Mouse (Mus musculus): ENCODE data around the gene Actr10.

The Actr10 gene

GRCm38 (mm10) chr12:70968141-70968790, 30.6 kb downstream of the Actr10 start:
- peak; percentile 86 to 87 for DNase-seq

- DNase-seq, result peak; percentile 90 to 92
Measured at GRCm38 (mm10) chr12:70968791-70969307, 31.2 kb downstream of the Actr10 start.

DNA sequence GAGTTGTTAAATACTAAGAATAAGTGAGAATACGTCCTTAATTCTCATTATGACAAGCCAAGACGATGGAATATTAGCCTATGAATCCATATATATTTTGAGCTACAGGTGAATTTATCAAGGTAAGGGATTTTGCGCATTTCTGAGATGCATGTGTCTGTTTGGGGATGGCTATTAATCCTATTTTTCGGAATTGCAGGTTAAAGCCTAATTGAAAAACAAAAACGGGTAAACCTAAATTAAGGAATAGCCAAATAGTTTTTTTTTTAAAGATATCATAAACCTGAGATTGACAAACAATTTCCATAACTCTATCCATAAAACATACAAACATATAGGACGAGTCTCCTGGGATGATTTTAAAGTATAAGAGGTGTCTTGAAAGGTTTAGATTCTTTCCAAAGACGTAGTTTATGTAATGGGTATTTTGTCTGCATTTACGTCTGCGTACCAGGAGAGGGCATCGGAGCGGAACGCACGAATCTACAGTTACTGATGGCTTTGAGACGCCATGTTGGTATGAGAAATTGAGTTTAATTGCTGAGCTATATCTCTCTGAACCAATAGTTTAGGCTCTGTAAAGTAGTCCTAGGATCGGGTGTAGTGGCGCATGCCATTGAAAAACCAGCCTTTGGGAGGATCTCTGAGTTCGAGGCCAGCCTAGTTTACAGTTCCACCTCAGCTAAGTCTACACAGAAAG, 32.0 kb downstream of the Actr10 start:
- peak; percentile 64 for DNase-seq

DNA sequence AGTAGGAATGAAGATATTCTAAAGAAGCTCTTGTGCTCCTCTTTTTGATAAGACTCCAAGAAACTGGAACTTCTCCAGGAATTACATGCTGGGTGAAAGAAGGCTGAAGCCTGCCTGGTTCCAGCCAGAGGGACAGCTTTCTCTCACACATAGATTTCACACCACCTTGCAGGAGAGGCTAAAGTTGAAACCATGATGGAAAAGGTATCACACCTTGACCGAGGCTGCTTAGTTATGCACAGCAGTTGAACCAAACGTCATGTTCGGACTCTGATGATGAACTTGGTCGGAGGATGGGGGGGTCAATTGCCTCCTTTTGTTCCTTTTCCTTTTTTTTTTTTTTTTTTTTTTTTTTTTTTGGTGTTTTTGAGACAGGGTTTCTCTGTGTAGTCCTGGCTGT, 36.2 kb downstream of the Actr10 start:
- no peak for DNase-seq

DNA sequence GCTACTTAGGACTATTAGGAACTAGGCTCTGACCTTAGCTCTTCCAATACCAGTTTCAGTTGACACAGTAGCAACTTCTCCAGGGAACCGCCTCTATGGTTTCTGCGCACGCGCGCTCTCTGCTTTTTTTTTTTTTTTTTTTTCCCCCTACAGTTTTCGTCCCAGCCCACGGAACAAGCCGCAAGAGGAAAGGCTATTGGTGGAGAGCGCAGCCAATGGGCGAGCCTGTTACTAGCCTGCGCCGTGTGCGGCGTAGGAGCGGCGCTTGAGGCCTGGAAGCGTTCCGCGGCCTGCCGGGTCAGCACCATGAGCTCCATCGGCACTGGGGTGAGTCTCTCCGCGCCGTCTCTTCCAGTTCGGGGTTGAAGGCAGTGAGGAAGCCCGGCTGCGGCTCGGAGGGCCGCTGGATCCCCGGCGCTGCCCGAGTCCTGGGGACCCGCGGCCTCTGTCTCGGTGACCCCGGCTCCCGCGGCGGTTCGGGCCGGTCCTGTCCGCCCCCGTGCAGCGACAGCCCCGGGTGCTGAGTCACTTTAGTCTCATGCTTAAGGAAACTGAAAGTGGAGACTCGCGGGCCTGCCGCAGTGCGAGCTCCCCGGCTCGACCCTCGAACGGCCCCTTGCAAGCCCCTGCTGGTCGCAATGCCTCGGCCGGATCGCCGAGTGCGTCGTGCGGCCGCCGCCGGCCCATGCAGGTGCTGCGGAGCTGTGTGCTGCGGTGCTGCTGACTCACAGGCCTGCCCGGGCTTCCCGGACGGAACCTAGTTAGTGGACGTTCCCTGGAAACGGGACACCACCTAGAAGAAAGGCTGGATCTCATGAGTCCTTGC, 37.0 kb downstream of the Actr10 start, which contains the start of gene Psma3:
Gene Psma3 (plus strand): TSS at position 181 of the 826 bp plus-strand sequence.
- peak; percentile 93 to 95 for DNase-seq

DNA sequence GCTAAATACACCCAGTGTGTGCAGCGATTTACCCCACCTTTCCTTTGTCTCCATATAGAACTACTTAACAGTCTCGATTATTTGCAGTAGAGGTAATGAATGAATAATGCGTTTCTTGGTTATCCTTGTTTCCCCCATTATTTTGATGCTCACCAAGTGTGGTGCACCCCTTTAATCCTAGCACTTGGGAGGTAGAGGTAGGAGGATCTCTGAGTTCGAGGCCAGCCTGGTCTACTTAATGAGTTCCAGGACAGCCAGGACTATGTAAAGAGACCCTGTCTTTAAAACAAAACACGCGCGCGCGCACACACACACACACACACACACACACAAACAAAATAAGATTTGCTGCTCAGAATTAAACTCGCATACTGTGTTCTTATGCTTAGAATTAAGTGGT, 37.7 kb downstream of the Actr10 start:
- peak in 1 of 2 experiments; percentile 12 for DNase-seq

- DNase-seq, result no peak
Measured at GRCm38 (mm10) chr12:70975891-70976290, 38.2 kb downstream of the Actr10 start.

DNA sequence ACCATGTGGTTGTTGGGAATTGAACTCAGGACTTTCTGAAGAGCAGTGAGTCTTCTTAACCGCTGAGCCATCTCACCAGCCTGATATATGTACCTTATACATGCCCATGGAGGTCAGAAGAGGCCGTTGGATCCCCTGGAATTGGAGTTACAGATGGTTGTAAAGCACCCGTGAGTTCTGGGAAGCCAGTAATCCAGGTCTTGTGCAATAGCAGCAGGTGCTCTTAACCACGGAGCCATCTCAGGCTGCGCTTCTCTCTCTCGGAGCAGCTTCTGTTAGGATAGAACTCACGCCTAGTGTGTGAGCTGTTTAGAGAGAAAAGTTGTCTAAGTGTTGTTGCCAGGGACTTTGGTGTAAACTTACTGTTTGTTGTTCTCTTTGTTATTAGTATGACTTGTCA, 40.7 kb downstream of the Actr10 start:
- no peak for DNase-seq

DNA sequence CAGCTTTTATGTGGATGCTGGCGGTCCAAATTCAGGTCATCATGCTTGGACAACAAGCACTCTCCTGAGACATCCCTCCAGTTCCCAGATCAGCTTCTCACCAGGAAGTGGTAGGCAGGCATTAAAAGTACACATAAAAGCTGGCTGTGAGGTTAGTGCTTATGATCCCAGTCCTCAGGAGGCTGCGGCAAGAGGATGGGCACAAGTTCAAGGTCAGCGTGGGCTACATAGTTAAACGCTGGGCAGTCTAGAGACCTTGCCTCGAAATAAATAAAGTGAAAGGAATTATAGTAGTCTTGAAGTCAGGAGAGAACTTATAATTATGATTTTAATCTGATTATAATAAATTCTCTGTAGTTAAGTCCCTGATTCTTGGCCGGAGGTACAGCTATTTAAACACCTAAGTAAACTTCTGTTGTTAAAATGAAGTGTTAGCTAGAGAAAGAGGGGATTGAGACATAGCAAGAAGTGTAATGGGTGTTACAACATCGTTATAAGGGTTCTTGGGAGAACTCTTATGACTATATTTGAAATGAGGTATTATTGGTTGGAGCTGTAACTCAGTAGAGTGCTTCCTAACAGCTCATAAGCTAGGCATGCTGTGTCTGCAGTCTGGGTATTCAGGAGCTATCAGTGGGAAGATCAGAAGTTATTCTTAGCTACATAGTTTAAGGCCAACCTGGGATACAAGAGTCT, 47.3 kb downstream of the Actr10 start:
- no peak for DNase-seq

GRCm38 (mm10) chr12:70997225-70997624, 59.6 kb downstream of the Actr10 start:
- DNase-seq, result no peak

- DNase-seq, result peak; percentile 84 to 87
Measured at GRCm38 (mm10) chr12:70999423-70999903, 61.8 kb downstream of the Actr10 start.

GRCm38 (mm10) chr12:71000344-71000743, 62.7 kb downstream of the Actr10 start:
- no peak for DNase-seq

- peak; percentile 33 to 73 for DNase-seq
Measured at GRCm38 (mm10) chr12:71001456-71001855, 63.8 kb downstream of the Actr10 start.

DNA sequence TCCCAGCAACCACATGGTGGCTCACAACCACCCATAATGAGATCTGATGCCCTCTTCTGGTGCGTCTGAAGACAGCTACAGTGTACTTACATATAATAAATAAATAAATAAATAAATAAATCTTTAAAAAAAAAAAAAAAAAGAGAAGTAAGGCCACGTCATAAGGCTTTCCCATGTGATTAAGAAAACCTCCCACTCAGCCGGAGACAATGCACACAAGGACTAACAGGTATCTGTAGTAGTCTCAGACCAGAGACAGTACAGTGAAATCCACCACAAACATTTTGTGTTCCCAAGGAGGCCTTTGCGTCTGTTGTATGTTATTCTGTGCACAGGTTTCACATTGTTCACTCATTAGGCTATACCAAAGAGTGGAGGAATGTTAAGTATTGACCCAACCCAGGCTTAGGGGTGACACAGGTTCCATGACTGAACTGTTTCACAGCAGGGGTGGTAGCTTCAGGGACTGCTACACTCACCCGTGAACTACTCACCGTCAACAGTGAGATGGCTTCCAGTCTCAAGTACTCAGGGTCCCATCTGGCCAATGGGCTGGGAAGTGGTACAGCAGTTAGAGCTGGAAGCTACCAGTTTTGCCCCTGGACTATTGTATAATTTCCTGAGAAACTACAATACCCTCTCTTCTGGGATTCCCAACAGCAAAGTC, 66.2 kb downstream of the Actr10 start:
- DNase-seq, result no peak

DNA sequence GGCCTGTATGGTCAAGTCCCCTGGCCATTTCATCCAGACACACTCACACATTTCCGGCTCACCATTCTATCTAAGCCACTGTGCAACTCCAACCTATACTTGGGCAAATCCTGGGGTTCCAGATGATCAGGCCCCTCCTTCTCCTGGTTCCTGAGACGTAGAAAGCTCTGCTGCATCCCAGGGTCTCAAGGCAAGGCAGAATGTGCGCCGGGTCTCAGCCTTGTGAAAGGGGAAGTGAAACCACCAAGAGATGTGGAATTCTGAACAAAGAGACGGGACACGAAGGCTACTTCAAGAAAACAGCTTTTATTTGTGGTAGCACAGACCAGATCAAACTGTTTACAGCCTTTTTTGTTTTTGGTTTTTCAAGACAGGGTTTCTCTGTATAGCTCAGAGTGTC, 68.5 kb downstream of the Actr10 start:
- DNase-seq, result no peak

GRCm38 (mm10) chr12:71006901-71007300, 69.2 kb downstream of the Actr10 start:
- DNase-seq, result no peak

- DNase-seq, result peak; percentile 75 to 80
Measured at GRCm38 (mm10) chr12:71009769-71010168, 72.1 kb downstream of the Actr10 start.

Data from kidney, postnatal 36 days (tissue).